Mouse (Mus musculus) neutrophil, adult 59 days (primary cell): ENCODE results near the gene BC049730. TPM values are rescaled to one million over a fixed set of nuclear protein-coding genes. Genes with fewer than 3 reads are reported as not detected.

Source experiments
- total RNA-seq, 2 experiments: library from RNA; stranded (reverse); gene quantifications; 1 replicate in 1 of 2; 2 replicates in 1 of 2; pipeline ENCODE4 v1.2.4; 2023

Gene BC049730
- total RNA-seq = 1 to 10 TPM in 1 of 2 experiments, under 1 TPM in 1; 0.97 to 2.1 TPM

DNA sequence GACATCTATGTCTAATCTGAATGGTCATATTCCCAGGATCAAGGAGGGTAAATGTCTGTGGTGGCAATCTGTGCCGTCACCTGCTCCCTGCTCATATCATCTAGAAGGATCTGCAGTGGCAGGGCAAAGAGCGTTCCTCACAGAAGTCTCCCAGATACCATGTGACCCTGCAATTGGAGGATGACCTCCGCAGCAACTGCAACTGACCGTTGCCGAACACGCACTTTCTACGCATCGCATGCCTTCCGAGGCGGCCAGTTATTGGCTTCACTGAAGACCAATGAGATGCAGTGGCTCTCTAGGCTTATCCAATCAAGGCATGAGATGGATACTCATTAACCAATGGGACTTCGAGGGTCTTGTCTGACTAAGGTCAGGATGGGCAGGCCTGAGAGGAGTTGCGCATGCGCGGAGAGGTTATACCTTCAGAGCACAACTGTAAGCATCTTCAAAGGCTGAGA, at the start of gene BC049730:
Gene BC049730, plus strand, starts transcription at position 411 of the 461 bp plus-strand sequence.

DNA sequence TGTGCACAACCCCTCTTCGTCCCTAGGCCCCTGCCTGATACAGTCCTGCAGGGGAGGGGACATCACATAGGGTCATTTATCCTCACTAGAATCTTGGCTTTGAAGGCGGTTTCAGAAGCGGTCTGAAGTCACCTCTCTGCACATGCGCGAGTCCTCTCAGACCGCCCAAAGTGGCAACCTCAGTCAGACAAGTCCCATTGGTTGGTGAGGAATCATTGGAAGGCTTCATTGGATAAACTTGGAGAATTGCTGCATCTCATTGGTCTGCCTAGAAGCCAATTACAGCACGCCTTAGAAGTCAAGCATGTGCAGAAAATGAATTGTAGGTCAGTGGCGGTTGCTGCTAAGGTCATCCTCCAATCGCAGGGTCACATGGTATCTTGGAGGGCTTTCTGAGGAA, 32.5 kb upstream of the BC049730 start, which contains the start of gene Tex101:
Gene Tex101, minus strand, starts transcription at position 101 of the 400 bp plus-strand sequence.

DNA sequence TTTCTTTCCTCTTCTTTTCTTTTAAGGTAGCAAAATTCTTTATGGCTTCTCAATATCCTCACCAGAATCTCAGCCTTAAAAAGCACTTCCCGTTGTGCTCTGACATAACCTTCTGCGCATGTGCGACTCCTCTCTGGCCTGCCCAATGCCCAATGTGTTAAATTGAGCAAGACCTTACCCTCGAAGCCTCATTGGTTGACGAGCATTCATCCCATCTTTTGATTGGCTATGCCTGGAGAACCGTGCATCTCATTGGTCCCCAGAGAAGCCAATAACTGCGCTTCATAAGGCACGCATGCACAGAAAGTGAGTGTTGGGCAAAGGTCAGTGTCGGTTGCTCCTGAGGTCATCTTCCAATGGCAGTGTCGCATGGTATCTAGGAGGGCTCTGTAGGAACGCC, 17.8 kb downstream of the BC049730 start, which contains the start of gene Gm4763:
Gene Gm4763, minus strand, starts transcription at position 101 of the 400 bp plus-strand sequence.

DNA sequence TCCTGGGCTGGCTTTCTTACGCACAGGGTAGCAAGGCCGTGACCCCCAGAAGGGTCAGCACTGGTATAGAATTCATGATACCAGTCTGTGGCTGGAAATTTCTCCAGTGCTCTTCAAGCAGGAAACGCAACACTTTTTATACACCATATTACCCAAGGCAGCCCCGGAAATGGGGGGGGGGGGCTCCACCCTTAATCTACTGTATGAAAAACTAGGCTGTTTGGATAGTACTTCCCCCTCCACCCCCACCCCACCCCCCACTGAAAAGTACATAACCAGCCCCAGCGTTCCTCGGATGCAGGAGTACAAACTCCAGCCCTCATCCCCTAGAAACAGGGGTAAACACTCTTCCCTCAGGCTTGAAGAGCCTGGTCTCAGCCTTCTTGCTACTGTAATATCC, 51.2 kb downstream of the BC049730 start, which contains the start of gene Cd177:
Gene Cd177, minus strand, starts transcription at position 101 of the 400 bp plus-strand sequence.

Other genes starting within 250 kb of the BC049730 start
- 1,000 to 10,000 TPM in 1 of 2 experiments, 100 to 1,000 TPM in 1; 962 to 1,297 TPM for gene Plaur, start 246.8 kb upstream of the BC049730 start, total RNA-seq
- not detected for gene Cadm4, start 227.2 kb upstream of the BC049730 start, total RNA-seq
- gene Zfp428, start 202.2 kb upstream of the BC049730 start, total RNA-seq = 1 to 10 TPM in 1 of 2 experiments, under 1 TPM in 1; 0.31 to 1.2 TPM
- not detected for gene AC161166.1, start 196.8 kb upstream of the BC049730 start, total RNA-seq
- gene Irgq, start 178.6 kb upstream of the BC049730 start, total RNA-seq = 1 to 10 TPM; 6.0 to 6.2 TPM
- not detected for gene Pinlyp, start 163.1 kb upstream of the BC049730 start, total RNA-seq
- 10 to 100 TPM; 27.4 to 33.8 TPM for gene Xrcc1, start 163.0 kb upstream of the BC049730 start, total RNA-seq
- gene Ethe1, start 121.7 kb upstream of the BC049730 start, total RNA-seq = 10 to 100 TPM; 71.6 to 77.0 TPM
- gene Zfp575, start 121.6 kb upstream of the BC049730 start, total RNA-seq = under 1 TPM in 1 of 2 experiments, not detected in 1; 0.13 TPM
- gene Phldb3, start 98.5 kb upstream of the BC049730 start, total RNA-seq = 1 to 10 TPM; 5.7 to 5.8 TPM
- gene Lypd3, start 72.7 kb upstream of the BC049730 start, total RNA-seq = not detected
- gene Tex101, start 32.6 kb upstream of the BC049730 start, total RNA-seq = not detected
- 1 to 10 TPM; 8.0 to 9.5 TPM for gene Gm4763, start 17.7 kb downstream of the BC049730 start, total RNA-seq
- gene Cd177, start 51.1 kb downstream of the BC049730 start, total RNA-seq = 1,000 to 10,000 TPM; 1,138 to 1,339 TPM
- 10 to 100 TPM; 74.1 to 80.0 TPM for gene Ceacam10, start 68.0 kb downstream of the BC049730 start, total RNA-seq
- 1 to 10 TPM; 1.0 to 1.9 TPM for gene Gm9844, start 153.0 kb downstream of the BC049730 start, total RNA-seq
- gene Lypd4, start 160.7 kb downstream of the BC049730 start, total RNA-seq = not detected
- gene Dmrtc2, start 160.8 kb downstream of the BC049730 start, total RNA-seq = not detected
- 100 to 1,000 TPM; 709 to 835 TPM for gene Rps19, start 175.1 kb downstream of the BC049730 start, total RNA-seq
- 10 to 100 TPM in 1 of 2 experiments, 1 to 10 TPM in 1; 6.0 to 16.1 TPM for gene Cd79a, start 188.1 kb downstream of the BC049730 start, total RNA-seq
- 100 to 1,000 TPM; 599 to 603 TPM for gene Arhgef1, start 193.7 kb downstream of the BC049730 start, total RNA-seq
- not detected for gene Gm4881, start 235.3 kb downstream of the BC049730 start, total RNA-seq